Mouse (Mus musculus) thymus, adult 2 months (tissue): ENCODE data around the gene Rab21.

ENCODE experiments used
- CTCF ChIP-seq: fragments of 200-500 bp; IDR thresholded peaks from 2 replicates; pipeline ENCODE4 v1.5.1; 2012; ENCODE audit warnings: mild to moderate bottlenecking, control low read depth, low read length, moderate library complexity, borderline replicate concordance; ENCODE audit not compliant: control insufficient read depth, poor library complexity, insufficient read depth; ENCODE audit errors: extremely low read depth
- POLR2A ChIP-seq: fragments of 200-500 bp; IDR thresholded peaks from 2 replicates; pipeline ENCODE4 v1.6.1; 2012; ENCODE audit warnings: mild to moderate bottlenecking, low read length, control low read depth, moderate library complexity; ENCODE audit not compliant: control insufficient read depth, poor library complexity, insufficient read depth; ENCODE audit errors: extremely low read depth

DNA sequence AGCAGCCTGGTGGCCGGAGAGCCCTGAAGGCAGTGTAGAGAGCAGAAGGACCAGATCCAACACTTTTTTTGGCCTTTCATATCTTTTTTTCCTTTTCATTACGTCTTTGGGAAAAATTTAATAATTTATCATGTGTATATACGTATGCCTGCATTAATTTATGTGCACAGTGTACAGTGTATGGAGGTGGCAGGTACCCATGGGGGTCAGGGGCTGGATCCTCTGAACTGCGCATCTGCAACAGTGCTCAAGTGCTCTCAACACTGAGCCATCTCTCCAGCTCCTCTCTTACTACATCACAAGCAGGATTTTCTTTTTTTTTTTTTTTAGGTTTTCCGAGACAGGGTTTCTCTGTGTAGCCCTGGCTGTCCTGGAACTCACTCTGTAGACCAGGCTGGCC lies 17.8 kb downstream of the Rab21 start:
- TF ChIP-seq POLR2A (no peak), CTCF (no peak)
